Mouse (Mus musculus): Measurements from ENCODE around the gene Gm2026.
"Not testable (repeated sequence)": the region's sequence is repeated elsewhere in the genome, so short reads cannot be mapped to it uniquely, and the experiment has no call there.

The Gm2026 gene

GRCm38 (mm10) chr2:175965031-175965430, at the start of gene Gm2026:
Gene Gm2026, plus strand, starts transcription at chr2:175965331.
- not testable (repeated sequence) for DNase-seq

- not testable (repeated sequence) for DNase-seq
Measured at GRCm38 (mm10) chr2:175931000-175931399, 34.1 kb upstream of the Gm2026 start, which contains the start of gene Zfp966. Gene Zfp966, minus strand, starts transcription at chr2:175931100.
